Mouse (Mus musculus) spleen, adult 12 weeks (tissue): Measurements from ENCODE around the gene Gm10378.
"Not testable (repeated sequence)": the region's sequence is repeated elsewhere in the genome, so short reads cannot be mapped to it uniquely, and the experiment has no call there.

Experiments
- DNase-seq: peaks from one replicate; pipeline ENCODE4 v3.0.0; 2022; ENCODE audit warnings: low spot score

The Gm10378 gene

DNA sequence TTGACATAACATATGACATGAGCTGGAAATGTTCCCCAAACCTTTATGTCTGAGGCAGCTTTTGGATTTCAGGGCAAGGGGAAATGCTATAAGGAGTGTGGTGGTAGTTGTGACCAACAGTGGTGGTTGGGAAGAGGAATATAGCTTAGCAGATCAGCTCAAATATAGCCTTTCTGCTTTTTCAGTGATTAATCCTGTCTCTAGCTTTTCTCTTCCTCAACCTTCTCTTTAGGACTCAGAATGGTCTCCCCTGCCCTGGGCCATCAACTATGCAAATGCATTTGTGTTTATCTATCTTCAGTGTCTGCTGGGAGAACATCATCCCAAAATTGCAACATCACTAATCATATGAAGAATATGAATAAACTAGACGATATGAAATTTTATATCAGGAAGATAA, at the start of gene Gm10378:
TSS of gene Gm10378 (plus strand) at position 301 of the 400 bp plus-strand sequence.
- not testable (repeated sequence) for DNase-seq

- not testable (repeated sequence) for DNase-seq
Measured at GRCm38 (mm10) chr14:42641817-42642216, 13.9 kb upstream of the Gm10378 start, which contains the start of gene Gm3633. Gene Gm3633, minus strand, starts transcription at chr14:42641917.
